Mouse (Mus musculus): ENCODE results near the gene Trpc7.

DNA sequence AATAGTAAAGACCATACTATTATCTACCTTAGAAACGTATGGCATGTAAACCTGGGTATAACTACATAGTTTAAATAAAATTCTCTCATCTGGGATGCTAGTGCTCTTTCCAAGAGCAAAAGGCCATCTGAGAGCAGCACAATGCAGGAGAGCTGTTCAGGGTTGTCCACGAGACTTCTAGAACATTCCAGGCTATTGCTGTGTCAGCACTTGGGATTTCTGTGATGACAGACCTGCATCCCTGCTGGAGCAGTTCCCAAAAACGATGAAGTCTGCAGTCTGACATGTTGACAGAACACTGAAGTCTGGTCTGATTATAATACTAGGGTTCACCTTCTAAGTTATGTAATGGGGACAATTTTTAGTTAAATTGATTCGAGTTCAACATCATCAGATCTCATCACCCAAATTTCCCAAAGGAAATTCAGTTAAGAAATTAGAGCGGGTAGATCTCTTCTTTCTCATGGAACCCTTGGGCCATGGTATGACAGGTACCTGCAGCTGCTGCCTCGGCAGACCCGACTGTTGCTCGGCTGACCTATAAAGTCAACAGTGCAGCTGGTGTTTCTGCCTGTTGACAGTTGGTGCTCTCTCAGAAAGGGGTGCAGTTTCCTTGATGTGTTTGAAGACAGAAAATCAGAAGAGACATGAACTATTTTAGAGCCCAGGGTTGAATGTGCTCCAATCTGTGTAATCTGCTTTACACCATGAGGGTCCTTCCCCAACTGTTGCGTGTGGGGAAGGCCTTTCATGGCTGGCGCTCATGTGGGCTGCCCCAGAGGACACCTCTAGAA is 148.9 kb downstream of the Trpc7 start:
- no peak for TF ChIP-seq MAX (IDR thresholded peaks at IDR 0.05)
- TF ChIP-seq CTCF (IDR thresholded peaks at IDR 0.05; ENCODE audit: control insufficient read depth, insufficient read depth, insufficient read length) = no peak
- no peak for TF ChIP-seq MYOG (IDR thresholded peaks at IDR 0.05; ENCODE audit: control insufficient read depth, extremely low read depth, insufficient read length)
